Mouse (Mus musculus) myocyte (in vitro differentiated cells): Measurements from ENCODE around the gene Cdc37. TPM values are rescaled to one million over a fixed set of nuclear protein-coding genes. Genes with fewer than 3 reads are reported as not detected.

ENCODE experiments used
- H3K27me3 ChIP-seq: one replicate; pipeline ENCODE4 v1.6.1; 2011; ENCODE audit not compliant: control insufficient read depth, insufficient read depth, insufficient read length
- H3K36me3 ChIP-seq: one replicate; pipeline ENCODE4 v1.6.1; 2011; ENCODE audit not compliant: control insufficient read depth, insufficient read depth
- H3K4me2 ChIP-seq: one replicate; pipeline ENCODE4 v1.6.1; 2011; ENCODE audit warnings: low read depth, control low read depth
- H3K4me3 ChIP-seq: one replicate; pipeline ENCODE4 v1.5.1; 2011; ENCODE audit warnings: mild to moderate bottlenecking, control low read depth, moderate library complexity
- H3K79me2 ChIP-seq: one replicate; pipeline ENCODE4 v1.6.1; 2011; ENCODE audit not compliant: control insufficient read depth, insufficient read depth
- H3ac ChIP-seq: one replicate; pipeline ENCODE4 v1.6.1; 2011; ENCODE audit not compliant: control insufficient read depth, insufficient read length
- CEBPB ChIP-seq: IDR thresholded peaks from 2 replicates; pipeline ENCODE4 v1.6.1; 2011; ENCODE audit warnings: mild to moderate bottlenecking, moderate library complexity; ENCODE audit not compliant: poor library complexity, insufficient read depth, severe bottlenecking
- E2F4 ChIP-seq: IDR thresholded peaks from one replicate; pipeline ENCODE4 v1.6.1; 2011; ENCODE audit warnings: mild to moderate bottlenecking, control low read depth, moderate library complexity; ENCODE audit not compliant: insufficient read depth
- MAX ChIP-seq: IDR thresholded peaks from one replicate; pipeline ENCODE4 v1.6.1; 2011; ENCODE audit warnings: low read depth, mild to moderate bottlenecking, control low read depth
- MYOD1 ChIP-seq, 3 experiments: IDR thresholded peaks; one replicate each; pipeline ENCODE4 v1.6.1; 2011; ENCODE audit warnings: control low read depth in 2 of 3, low read depth in 2 of 3, mild to moderate bottlenecking in 2 of 3, moderate library complexity in 1 of 3; ENCODE audit not compliant: insufficient read length in 2 of 3, control insufficient read depth in 1 of 3
- MYOG ChIP-seq, 3 experiments: IDR thresholded peaks; one replicate each; pipeline ENCODE4 v1.6.1; 2011; ENCODE audit warnings: control low read depth in 2 of 3, low read depth in 2 of 3, mild to moderate bottlenecking in 2 of 3; ENCODE audit not compliant: insufficient read length in 2 of 3, control insufficient read depth in 1 of 3, insufficient read depth in 1 of 3
- POLR2A ChIP-seq: IDR thresholded peaks from one replicate; pipeline ENCODE4 v1.6.1; 2011; ENCODE audit warnings: low read depth, mild to moderate bottlenecking, control low read depth, moderate library complexity; ENCODE audit not compliant: insufficient read length
- POLR2AphosphoS2 ChIP-seq: IDR thresholded peaks from one replicate; pipeline ENCODE4 v1.6.1; 2011; ENCODE audit warnings: low read depth, control low read depth; ENCODE audit not compliant: insufficient read length
- REST ChIP-seq: IDR thresholded peaks from one replicate; pipeline ENCODE4 v1.6.1; 2011; ENCODE audit warnings: mild to moderate bottlenecking, control low read depth, moderate library complexity; ENCODE audit not compliant: insufficient read depth, insufficient read length
- SRF ChIP-seq: IDR thresholded peaks from one replicate; pipeline ENCODE4 v1.6.1; 2011; ENCODE audit warnings: low read depth; ENCODE audit not compliant: control insufficient read depth, insufficient read length
- TCF12 ChIP-seq: IDR thresholded peaks from one replicate; pipeline ENCODE4 v1.6.1; 2011; ENCODE audit warnings: mild to moderate bottlenecking, control low read depth; ENCODE audit not compliant: poor library complexity, insufficient read depth, severe bottlenecking
- TCF3 ChIP-seq: IDR thresholded peaks from one replicate; pipeline ENCODE4 v1.6.1; 2011; ENCODE audit warnings: low read depth, control low read depth; ENCODE audit not compliant: insufficient read length
- USF1 ChIP-seq: IDR thresholded peaks from one replicate; pipeline ENCODE4 v1.6.1; 2011; ENCODE audit warnings: low read depth, mild to moderate bottlenecking, control low read depth, moderate library complexity
- polyA plus RNA-seq: library from polyadenylated mRNA; unstranded; fragments of >200 nt; fragmentation: generic; extraction: Trizol; gene quantifications from one replicate; pipeline ENCODE4 v1.2.1, GENCODE M21; 2012; ENCODE audit warnings: missing spikeins

Gene Cdc37
- polyA plus RNA-seq, 1 experiment: 288 TPM

DNA sequence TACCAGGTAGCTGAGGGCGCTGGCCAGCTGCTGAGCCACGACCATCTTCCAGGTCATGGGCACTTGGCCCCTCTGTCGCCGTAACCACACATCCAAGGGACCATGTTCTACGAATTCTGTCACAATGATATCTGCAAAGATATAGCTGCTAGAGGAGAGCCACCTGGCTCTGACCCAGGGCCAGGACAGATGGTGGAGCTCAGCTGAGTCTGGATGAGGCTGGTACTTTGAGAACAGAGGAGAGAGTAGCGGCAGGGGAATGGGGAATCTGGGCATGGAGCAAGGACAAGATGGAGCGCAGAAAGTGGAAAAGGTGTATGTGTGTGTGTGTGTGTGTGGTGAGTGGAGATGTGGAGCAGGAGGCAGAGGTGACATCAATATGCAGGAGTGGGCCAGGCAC lies 35.6 kb downstream of the Cdc37 start:
- H3K27me3 ChIP-seq: no peaks in the 10 kb centered on the region
- TF ChIP-seq MYOD1 (IDR thresholded peaks at IDR 0.05; ENCODE audit: control insufficient read depth in 1 of 3, insufficient read length in 2 of 3, low read depth in 2 of 3): no peak
- H3K4me3 ChIP-seq: no peak overlapping the region
- no peaks in the 10 kb centered on the region for H3K36me3 ChIP-seq
- no peaks in the 10 kb centered on the region for H3K79me2 ChIP-seq
- H3K4me2 ChIP-seq: no peak overlapping the region
- no peak overlapping the region for H3ac ChIP-seq

DNA sequence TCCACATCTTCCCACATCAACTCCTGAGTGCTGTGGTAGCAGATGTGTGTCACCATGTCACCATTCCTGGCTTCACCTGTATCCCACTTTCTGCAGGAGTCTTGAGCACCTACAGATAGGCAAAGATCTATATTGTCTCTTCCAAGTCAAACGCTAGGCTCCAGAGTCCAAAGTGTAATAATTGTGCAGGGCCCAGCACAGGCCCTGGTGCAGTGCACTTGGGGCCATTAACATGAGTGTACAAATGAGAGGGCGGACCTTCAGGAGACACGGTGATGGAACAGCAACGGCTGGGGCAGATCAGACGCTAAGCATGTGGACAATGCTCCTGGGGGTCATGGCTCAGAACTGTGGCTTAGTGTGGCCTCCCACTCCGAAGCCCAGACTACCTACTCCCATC lies 36.0 kb downstream of the Cdc37 start:
- TF ChIP-seq TCF12 (no peak), MAX (no peak), MYOD1 (IDR thresholded peaks at IDR 0.05; ENCODE audit: control insufficient read depth in 1 of 3, insufficient read length in 2 of 3, low read depth in 2 of 3) (no peak), REST (no peak), MYOG (IDR thresholded peaks at IDR 0.05; ENCODE audit: control insufficient read depth in 1 of 3, insufficient read depth in 1 of 3, insufficient read length in 2 of 3, low read depth in 2 of 3) (no peak), TCF3 (no peak), USF1 (no peak), POLR2A (no peak), POLR2AphosphoS2 (no peak), E2F4 (no peak), CEBPB (no peak), SRF (no peak)

GRCm38 (mm10) chr9:21107607-21108237 lies 42.1 kb downstream of the Cdc37 start:
- Histone ChIP-seq H3K4me2 (no peak overlapping the region), H3K36me3 (no peaks in the 10 kb centered on the region), H3K27me3 (no peaks in the 10 kb centered on the region), H3K4me3 (no peak overlapping the region), H3ac (no peak overlapping the region), H3K79me2 (no peaks in the 10 kb centered on the region)
- no peak for TF ChIP-seq POLR2A
- no peak for TF ChIP-seq E2F4
- TF ChIP-seq MYOD1 (IDR thresholded peaks at IDR 0.05; ENCODE audit: control insufficient read depth in 1 of 3, insufficient read length in 2 of 3, low read depth in 2 of 3): no peak
- no peak for TF ChIP-seq MAX
- no peak for TF ChIP-seq MYOG (IDR thresholded peaks at IDR 0.05; ENCODE audit: control insufficient read depth in 1 of 3, insufficient read depth in 1 of 3, insufficient read length in 2 of 3, low read depth in 2 of 3)

More for the DNA sequence above, 36.0 kb downstream of the Cdc37 start:
- no peak overlapping the region for H3K4me2 ChIP-seq
- no peaks in the 10 kb centered on the region for H3K27me3 ChIP-seq
- no peak overlapping the region for H3K4me3 ChIP-seq
- H3K79me2 ChIP-seq: no peaks in the 10 kb centered on the region
- no peak overlapping the region for H3ac ChIP-seq
- H3K36me3 ChIP-seq: no peaks in the 10 kb centered on the region

- Histone ChIP-seq H3K4me3 (no peak overlapping the region), H3K27me3 (no peaks in the 10 kb centered on the region), H3K36me3 (no peaks in the 10 kb centered on the region), H3K79me2 (no peaks in the 10 kb centered on the region), H3K4me2 (no peak overlapping the region), H3ac (no peak overlapping the region)
- TF ChIP-seq SRF (no peak), CEBPB (no peak), MYOD1 (IDR thresholded peaks at IDR 0.05; ENCODE audit: control insufficient read depth in 1 of 3, insufficient read length in 2 of 3, low read depth in 2 of 3) (no peak), E2F4 (no peak), REST (no peak), TCF3 (no peak), MAX (no peak), TCF12 (no peak), POLR2AphosphoS2 (no peak), MYOG (IDR thresholded peaks at IDR 0.05; ENCODE audit: control insufficient read depth in 1 of 3, insufficient read depth in 1 of 3, insufficient read length in 2 of 3, low read depth in 2 of 3) (no peak), USF1 (no peak), POLR2A (no peak)
Measured at GRCm38 (mm10) chr9:21105760-21106564, 43.8 kb downstream of the Cdc37 start.

- H3K4me2 ChIP-seq: no peak overlapping the region
- H3ac ChIP-seq: no peak overlapping the region
- TF ChIP-seq MAX: no peak
- TF ChIP-seq TCF12: no peak
- no peak for TF ChIP-seq SRF
- no peak for TF ChIP-seq POLR2AphosphoS2
- TF ChIP-seq USF1: no peak
- no peak for TF ChIP-seq E2F4
- no peak for TF ChIP-seq MYOD1 (IDR thresholded peaks at IDR 0.05; ENCODE audit: control insufficient read depth in 1 of 3, insufficient read length in 2 of 3, low read depth in 2 of 3)
- TF ChIP-seq TCF3: no peak
- no peaks in the 10 kb centered on the region for H3K27me3 ChIP-seq
- no peaks in the 10 kb centered on the region for H3K36me3 ChIP-seq
- no peak overlapping the region for H3K4me3 ChIP-seq
- H3K79me2 ChIP-seq: no peaks in the 10 kb centered on the region
Measured at GRCm38 (mm10) chr9:21104814-21105213, 45.0 kb downstream of the Cdc37 start.
